Mouse (Mus musculus): ENCODE results near the gene Gm29427.

The Gm29427 gene

DNA sequence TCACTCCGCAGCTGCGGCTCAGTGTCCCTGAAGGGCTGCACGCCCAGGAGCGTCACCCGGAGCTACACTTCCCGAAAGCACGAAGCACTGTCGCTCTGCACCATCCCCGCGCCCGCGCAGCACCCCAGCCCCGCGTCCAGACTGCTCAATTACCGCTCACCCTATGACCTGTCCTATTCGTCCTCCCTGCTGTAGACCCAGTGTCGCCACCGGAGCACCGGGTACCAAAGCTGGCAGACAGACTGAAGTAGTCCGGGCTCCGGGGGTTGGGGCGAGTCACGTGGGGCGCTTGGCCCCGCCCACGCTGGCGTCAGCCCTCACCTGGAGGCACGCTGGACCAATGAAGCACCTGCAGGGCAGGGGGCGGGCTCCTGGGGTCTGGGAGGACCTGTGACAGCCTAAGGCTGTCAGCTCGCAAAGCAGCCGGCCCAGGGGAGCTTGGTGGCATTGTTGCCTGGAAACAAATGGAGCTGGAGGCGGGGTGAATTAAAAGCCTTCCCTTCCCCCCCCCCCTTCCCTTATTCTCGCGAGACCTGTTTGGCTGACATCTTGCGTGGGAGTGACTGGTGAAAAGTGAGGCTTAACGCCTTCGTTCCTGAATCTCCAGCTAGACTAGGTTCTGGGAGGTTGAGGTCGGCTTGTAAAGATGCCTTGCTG is at the start of gene Gm29427:
Gene Gm29427 (minus strand): TSS at position 239 of the 657 bp plus-strand sequence.
- peak; percentile 97 for DNase-seq (ENCODE audit: inconsistent ontology term)

DNA sequence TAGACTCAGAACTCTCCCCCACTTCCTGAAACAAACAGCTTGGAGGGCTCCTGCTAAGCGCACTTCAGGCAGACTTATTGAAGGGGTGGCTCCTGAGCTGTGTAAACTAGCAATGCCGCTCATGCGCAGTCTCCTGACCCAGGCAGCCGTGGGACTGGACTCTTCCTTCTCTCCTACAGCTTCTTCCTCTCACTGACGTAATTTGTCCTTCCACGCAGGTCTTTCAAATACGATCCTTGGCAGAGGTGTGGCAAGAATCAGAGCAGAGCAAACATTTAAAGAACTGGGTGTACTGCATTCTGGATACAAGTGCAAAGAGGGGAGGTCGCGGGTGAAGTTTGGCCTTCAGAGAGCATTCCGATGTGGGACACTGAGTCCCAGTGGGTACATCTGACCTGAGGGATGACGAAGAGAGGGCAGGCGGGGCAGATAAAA is 48.4 kb upstream of the Gm29427 start:
- DNase-seq (ENCODE audit: inconsistent ontology term) = no peak

DNA sequence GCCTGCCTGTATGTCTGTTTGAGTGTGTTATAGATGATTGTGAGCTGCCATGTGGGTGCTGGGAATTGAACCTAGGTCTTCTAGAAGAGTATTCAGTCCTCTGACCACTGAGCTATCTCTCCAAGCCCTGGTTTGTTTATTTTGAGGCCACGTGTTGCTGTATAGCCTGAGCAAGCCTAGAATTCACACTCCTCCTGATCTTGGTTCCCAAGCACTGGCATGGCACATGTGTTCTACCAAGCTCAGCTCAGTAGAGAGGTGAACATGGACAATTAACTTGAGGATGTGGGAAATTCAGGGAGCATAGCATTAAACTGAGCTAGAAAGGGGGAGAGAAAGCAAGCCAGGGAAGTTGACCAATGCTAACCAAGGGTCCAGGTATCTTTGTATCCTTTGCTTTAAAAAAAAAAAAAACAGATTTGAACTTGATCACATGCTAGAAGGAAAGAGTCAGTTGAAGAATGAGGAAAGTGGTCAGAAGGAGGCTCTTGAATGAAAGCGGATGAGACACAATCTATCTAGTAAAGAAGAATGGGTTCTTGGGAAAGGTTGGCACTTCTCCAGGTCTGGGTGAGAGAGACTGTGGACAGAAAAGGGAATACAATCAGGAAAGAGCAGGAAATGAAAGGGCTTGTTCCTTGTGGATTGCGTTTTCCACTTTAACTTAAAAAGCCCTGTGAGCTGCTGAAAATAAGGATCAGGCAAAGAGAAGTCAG is 46.6 kb upstream of the Gm29427 start:
- no peak for DNase-seq (ENCODE audit: inconsistent ontology term)

GRCm38 (mm10) chr1:130761597-130761996 is 46.0 kb upstream of the Gm29427 start:
- DNase-seq (ENCODE audit: inconsistent ontology term) = no peak

DNA sequence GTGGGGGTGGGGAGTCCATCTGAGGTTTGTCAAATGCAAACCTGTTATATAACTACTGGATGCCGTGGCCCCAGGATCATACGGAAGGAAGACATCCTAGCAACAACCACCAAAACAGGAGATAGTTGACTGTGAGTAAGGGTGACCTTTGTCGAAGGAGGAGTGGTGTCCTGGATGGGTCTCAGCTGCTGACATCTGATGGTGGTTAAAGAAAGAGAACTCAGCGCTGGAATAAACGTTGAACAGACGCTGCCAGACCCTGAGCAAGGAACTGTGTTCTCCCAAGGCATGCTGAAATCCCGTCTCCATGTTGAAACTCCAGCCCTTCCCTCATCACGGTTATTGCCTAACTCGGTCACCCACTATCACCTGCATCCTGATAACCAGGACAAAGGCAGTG is 44.1 kb upstream of the Gm29427 start:
- DNase-seq (ENCODE audit: inconsistent ontology term) = no peak

DNA sequence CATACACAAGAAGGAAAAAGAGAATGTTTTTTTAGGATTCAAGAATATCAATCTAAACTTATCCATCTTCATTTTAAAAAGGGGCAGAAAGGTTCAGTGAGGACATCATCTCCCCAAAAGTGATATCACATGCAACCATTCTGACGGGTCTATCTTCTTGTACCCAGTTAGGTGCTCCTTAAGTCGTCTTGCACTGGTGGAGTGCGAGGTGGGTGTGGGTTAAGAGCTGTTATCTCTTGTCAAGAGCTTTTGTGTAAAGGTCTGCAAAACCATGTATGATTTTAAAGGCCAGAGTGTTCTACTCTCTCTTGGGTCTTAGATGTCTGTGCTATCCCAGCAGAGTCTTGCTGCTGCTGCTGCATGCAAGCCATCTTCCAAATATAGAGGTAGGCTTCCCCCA is 31.2 kb upstream of the Gm29427 start:
- no peak for DNase-seq (ENCODE audit: inconsistent ontology term)

- no peak for DNase-seq (ENCODE audit: inconsistent ontology term)
These were observed 30.0 kb upstream of the Gm29427 start for GRCm38 (mm10) chr1:130745591-130745990.

GRCm38 (mm10) chr1:130744961-130745360 is 29.4 kb upstream of the Gm29427 start:
- no peak for DNase-seq (ENCODE audit: inconsistent ontology term)

DNA sequence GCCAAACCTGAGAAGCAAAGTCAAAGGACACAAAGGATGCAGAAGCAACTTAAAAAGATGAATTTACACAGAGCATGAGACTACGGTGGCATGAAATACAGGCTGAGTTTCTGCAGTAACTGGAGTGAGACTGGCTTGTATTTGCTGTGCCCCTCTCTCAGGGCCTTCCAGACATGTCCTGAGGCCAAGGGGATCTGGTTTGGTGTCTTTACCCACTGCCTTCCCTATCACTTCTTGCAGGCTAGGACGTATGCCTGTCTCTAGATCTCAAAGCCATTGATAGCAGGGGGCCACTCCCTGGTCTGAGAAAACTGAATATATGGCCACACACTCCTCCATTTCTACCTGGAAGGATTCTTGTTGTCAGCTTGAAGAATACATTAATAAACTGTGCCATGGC is 28.6 kb upstream of the Gm29427 start:
- no peak for DNase-seq (ENCODE audit: inconsistent ontology term)

DNA sequence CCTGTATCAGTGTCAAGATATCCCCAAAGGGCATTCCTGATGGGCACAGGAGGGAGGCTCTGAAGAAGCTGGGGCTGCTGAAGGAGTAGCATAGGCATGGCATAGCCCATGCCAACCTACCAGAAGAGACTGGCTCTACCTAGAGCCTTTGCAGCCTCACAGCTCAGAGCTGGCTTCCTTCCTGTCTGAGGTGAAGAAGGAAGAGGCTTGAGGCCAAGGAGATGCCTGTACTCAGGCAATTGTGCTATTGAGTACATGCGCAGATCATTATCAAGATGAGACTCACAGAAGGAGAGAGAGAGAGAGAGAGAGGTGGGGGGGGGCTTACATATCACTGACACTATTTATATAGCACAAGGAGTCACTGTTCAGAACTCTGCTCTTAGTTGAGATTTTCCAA is 28.2 kb upstream of the Gm29427 start:
- no peak for DNase-seq (ENCODE audit: inconsistent ontology term)

GRCm38 (mm10) chr1:130742201-130742600 is 26.6 kb upstream of the Gm29427 start:
- no peak for DNase-seq (ENCODE audit: inconsistent ontology term)

- no peak for DNase-seq (ENCODE audit: inconsistent ontology term)
These were observed 25.5 kb upstream of the Gm29427 start for GRCm38 (mm10) chr1:130740781-130741720.

DNA sequence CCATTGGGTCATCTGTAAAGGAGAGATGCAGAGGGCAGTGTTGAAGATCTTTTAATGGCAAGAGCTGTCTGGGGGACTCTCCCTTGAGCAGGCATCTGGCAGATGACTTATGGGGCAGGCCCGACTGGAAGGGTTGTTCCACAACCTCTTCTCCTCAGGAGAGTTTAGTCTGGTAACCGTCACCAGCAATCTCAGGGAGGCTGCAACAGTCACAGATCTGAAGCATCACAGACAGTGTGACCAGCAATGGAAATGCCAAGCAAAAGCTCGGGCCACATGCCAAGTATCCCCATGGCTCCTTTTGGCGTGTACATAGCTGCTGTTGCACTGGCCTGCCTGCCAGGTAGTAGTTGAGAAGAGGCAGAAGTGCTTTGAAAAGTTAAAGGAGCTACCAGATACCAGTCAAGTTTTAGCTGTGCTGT is 24.6 kb upstream of the Gm29427 start:
- DNase-seq (ENCODE audit: inconsistent ontology term) = no peak

DNA sequence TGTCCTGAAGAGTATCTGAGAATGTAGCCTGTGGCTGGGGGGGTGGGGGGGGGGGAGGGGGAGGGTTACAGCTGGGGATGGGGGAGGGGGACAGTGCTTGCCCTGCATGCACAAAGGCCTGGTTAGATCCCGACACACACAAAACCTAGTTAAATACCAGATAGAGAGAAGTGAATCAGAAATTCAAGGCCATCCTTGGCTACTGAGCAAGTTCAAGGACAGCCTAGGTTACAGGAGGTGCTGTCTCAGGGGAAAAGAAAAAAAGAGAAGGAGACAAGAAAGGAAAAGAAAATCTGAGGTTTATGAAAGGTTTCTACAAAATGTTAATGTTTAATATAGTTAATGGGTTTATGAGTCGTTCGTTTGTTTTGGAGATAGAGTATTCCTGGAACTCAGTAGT is 24.0 kb upstream of the Gm29427 start:
- no peak for DNase-seq (ENCODE audit: inconsistent ontology term)

DNA sequence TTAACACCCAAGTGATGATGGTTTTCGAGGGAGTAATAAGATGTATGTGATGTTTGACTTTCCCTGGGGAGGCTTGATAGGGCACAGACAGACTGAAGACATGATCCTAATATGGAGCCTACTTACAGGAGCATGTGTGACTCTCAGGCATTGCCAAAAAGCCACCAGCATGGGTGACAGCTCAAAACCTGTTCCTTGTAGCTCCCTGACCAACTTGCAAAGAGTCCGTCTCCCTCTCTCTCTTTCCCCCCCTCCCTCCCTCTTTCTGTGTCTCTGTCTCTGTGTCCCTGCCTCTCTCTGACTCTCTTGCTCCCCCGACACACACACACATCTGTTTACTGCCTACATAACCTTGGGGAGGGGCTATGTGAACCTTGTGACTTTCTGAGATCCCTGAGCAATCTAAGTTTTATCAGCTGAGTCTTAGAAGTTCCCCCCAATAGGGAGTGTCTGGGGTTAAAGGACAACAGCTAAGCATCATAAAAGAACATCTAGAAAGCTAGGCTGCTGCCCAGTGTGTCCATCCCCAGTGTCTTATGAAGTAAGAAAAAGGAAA is 23.0 kb upstream of the Gm29427 start:
- no peak for DNase-seq (ENCODE audit: inconsistent ontology term)

DNA sequence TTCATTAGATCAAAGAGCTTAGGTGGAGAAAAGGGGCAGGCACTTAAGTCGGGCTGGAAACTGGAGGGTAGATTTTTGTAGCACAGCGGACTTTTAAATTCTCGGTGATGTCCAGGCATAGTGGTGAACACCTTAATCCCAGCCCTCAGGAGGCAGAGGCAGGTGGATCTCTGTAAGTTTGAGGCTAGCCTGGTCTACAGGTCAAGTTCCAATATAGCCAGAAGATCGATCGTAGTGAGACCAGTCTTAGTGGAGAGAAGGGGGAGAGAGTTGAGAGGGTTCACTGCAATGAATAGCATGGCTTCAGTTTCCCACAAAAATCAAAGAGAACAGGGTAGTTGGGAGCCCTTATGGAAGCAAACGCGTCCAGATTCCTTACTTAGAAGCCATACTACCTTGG is 22.3 kb upstream of the Gm29427 start:
- no peak for DNase-seq (ENCODE audit: inconsistent ontology term)

DNA sequence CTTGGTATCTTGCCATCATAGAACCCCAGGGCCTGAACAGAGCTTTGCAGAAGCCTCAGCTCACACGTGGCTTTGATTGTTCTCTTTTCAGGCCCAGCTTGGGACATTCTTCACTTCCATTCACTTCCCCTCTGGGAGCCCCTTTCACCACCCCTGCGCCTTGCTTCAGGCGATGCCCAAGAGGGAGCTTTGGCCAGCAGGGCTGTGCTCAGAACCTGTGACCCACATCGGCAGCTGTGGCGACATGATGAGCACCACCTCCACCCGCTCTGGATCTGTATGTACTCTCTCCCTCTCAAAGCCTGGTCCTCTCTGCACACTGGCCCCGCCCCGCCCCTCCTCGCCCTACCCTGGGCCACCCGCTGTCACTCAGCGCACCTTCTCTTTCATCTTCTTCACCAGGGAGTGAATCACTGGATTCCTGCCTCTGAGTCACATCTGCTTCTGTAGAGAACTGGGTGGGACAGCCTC is 21.8 kb upstream of the Gm29427 start:
- DNase-seq (ENCODE audit: inconsistent ontology term) = no peak

- DNase-seq (ENCODE audit: inconsistent ontology term) = no peak
These were observed 19.3 kb upstream of the Gm29427 start for GRCm38 (mm10) chr1:130734852-130735251.

- peak; percentile 39 for DNase-seq (ENCODE audit: inconsistent ontology term)
These were observed 18.9 kb upstream of the Gm29427 start for GRCm38 (mm10) chr1:130734452-130734851.

- no peak for DNase-seq (ENCODE audit: inconsistent ontology term)
These were observed 18.1 kb upstream of the Gm29427 start for GRCm38 (mm10) chr1:130733671-130734070.

GRCm38 (mm10) chr1:130732706-130733658 is 17.4 kb upstream of the Gm29427 start:
- DNase-seq (ENCODE audit: inconsistent ontology term) = no peak
